Mouse (Mus musculus): ENCODE data around the gene Otos. TPM values are rescaled to one million over a fixed set of nuclear protein-coding genes. Genes with fewer than 3 reads are reported as not detected.
A peak's percentile ranks its signal among the peaks of the same experiment; 100 is the strongest.

Gene Otos
- polyA plus RNA-seq, 1 experiment from 2014 or later: 0.65 TPM

GRCm38 (mm10) chr1:92651467-92651866, 2.8 kb upstream of the Otos start:
- H3K9ac ChIP-seq (ENCODE audit: low read depth, low read length): no peak overlapping the region
- no peak overlapping the region for H3K4me3 ChIP-seq (ENCODE audit: low read depth, low read length)
- H3K9me3 ChIP-seq (replicated peaks; ENCODE audit: control insufficient read depth, low read length, poor library complexity, severe bottlenecking): no peaks in the 10 kb centered on the region
- 0 out of 2 replicates have a peak overlapping the region, but pooled peaks have one; percentile 10 for H3K27ac ChIP-seq (ENCODE audit: low read length)
- 50% methylated on average over 3 of the region's 3 CpGs for WGBS
- peak; percentile 38; the same call in 1 of the 2 replicates for ATAC-seq
- no peaks in the 10 kb centered on the region for H3K36me3 ChIP-seq (ENCODE audit: control insufficient read depth, insufficient read depth, low read length)
- no peak overlapping the region for H3K4me2 ChIP-seq (ENCODE audit: low read length)
- H3K4me1 ChIP-seq (ENCODE audit: control insufficient read depth, insufficient read depth, low read length): no peaks in the 10 kb centered on the region
- no peaks in the 10 kb centered on the region for H3K27me3 ChIP-seq (ENCODE audit: control insufficient read depth, insufficient read depth, low read depth, low read length)

GRCm38 (mm10) chr1:92648197-92648596, 444 bp downstream of the Otos start:
- no peaks in the 10 kb centered on the region for H3K27me3 ChIP-seq (ENCODE audit: control insufficient read depth, insufficient read depth, low read depth, low read length)
- H3K9me3 ChIP-seq (replicated peaks; ENCODE audit: control insufficient read depth, low read length, poor library complexity, severe bottlenecking): no peaks in the 10 kb centered on the region
- no peak for ATAC-seq
- no peak overlapping the region for H3K27ac ChIP-seq (ENCODE audit: low read length)
- H3K36me3 ChIP-seq (ENCODE audit: control insufficient read depth, insufficient read depth, low read length): no peaks in the 10 kb centered on the region
- H3K4me1 ChIP-seq (ENCODE audit: control insufficient read depth, insufficient read depth, low read length): no peaks in the 10 kb centered on the region
- H3K9ac ChIP-seq (ENCODE audit: low read depth, low read length): no peak overlapping the region
- no peak overlapping the region for H3K4me3 ChIP-seq (ENCODE audit: low read depth, low read length)
- no peak overlapping the region for H3K4me2 ChIP-seq (ENCODE audit: low read length)
- WGBS: 49% methylated on average over 10 of the region's 10 CpGs

GRCm38 (mm10) chr1:92647752-92648151, 889 bp downstream of the Otos start:
- 0 out of 2 replicates have a peak, but pooled peaks have one; percentile 18 for ATAC-seq
- H3K27me3 ChIP-seq (ENCODE audit: control insufficient read depth, insufficient read depth, low read depth, low read length): no peaks in the 10 kb centered on the region
- no peak overlapping the region for H3K9ac ChIP-seq (ENCODE audit: low read depth, low read length)
- 6% methylated on average over 8 of the region's 8 CpGs for WGBS
- no peak overlapping the region for H3K27ac ChIP-seq (ENCODE audit: low read length)
- H3K36me3 ChIP-seq (ENCODE audit: control insufficient read depth, insufficient read depth, low read length): no peaks in the 10 kb centered on the region
- H3K4me2 ChIP-seq (ENCODE audit: low read length): no peak overlapping the region
- H3K9me3 ChIP-seq (replicated peaks; ENCODE audit: control insufficient read depth, low read length, poor library complexity, severe bottlenecking): no peaks in the 10 kb centered on the region
- H3K4me3 ChIP-seq (ENCODE audit: low read depth, low read length): no peak overlapping the region
- 0 out of 2 replicates have a peak, but pooled peaks cover under 1% of the 10 kb centered on the region for H3K4me1 ChIP-seq (ENCODE audit: control insufficient read depth, insufficient read depth, low read length)

GRCm38 (mm10) chr1:92647026-92647425, 1.6 kb downstream of the Otos start:
- no peak for ATAC-seq
- H3K27me3 ChIP-seq (ENCODE audit: control insufficient read depth, insufficient read depth, low read depth, low read length): no peaks in the 10 kb centered on the region
- no peak overlapping the region for H3K27ac ChIP-seq (ENCODE audit: low read length)
- no peaks in the 10 kb centered on the region for H3K36me3 ChIP-seq (ENCODE audit: control insufficient read depth, insufficient read depth, low read length)
- 76% methylated on average over 4 of the region's 4 CpGs for WGBS
- H3K9me3 ChIP-seq (replicated peaks; ENCODE audit: control insufficient read depth, low read length, poor library complexity, severe bottlenecking): no peaks in the 10 kb centered on the region
- H3K4me2 ChIP-seq (ENCODE audit: low read length): no peak overlapping the region
- H3K4me3 ChIP-seq (ENCODE audit: low read depth, low read length): no peak overlapping the region
- no peak overlapping the region for H3K9ac ChIP-seq (ENCODE audit: low read depth, low read length)
- H3K4me1 ChIP-seq (ENCODE audit: control insufficient read depth, insufficient read depth, low read length): peaks cover 7% of the 10 kb centered on the region

GRCm38 (mm10) chr1:92646601-92647000, 2.0 kb downstream of the Otos start:
- Histone ChIP-seq H3K9me3 (replicated peaks; ENCODE audit: control insufficient read depth, low read length, poor library complexity, severe bottlenecking) (no peaks in the 10 kb centered on the region), H3K27me3 (ENCODE audit: control insufficient read depth, insufficient read depth, low read depth, low read length) (no peaks in the 10 kb centered on the region), H3K9ac (ENCODE audit: low read depth, low read length) (no peak overlapping the region), H3K4me2 (ENCODE audit: low read length) (no peak overlapping the region), H3K27ac (ENCODE audit: low read length) (no peak overlapping the region), H3K4me1 (ENCODE audit: control insufficient read depth, insufficient read depth, low read length) (peaks cover 7% of the 10 kb centered on the region), H3K36me3 (ENCODE audit: control insufficient read depth, insufficient read depth, low read length) (no peaks in the 10 kb centered on the region), H3K4me3 (ENCODE audit: low read depth, low read length) (no peak overlapping the region)
- 85% methylated on average over 7 of the region's 7 CpGs for WGBS
- no peak for ATAC-seq

- Histone ChIP-seq H3K27ac (ENCODE audit: low read length) (no peak overlapping the region), H3K4me3 (ENCODE audit: low read depth, low read length) (no peak overlapping the region), H3K9ac (ENCODE audit: low read depth, low read length) (no peak overlapping the region), H3K36me3 (ENCODE audit: control insufficient read depth, insufficient read depth, low read length) (no peaks in the 10 kb centered on the region), H3K9me3 (replicated peaks; ENCODE audit: control insufficient read depth, low read length, poor library complexity, severe bottlenecking) (no peaks in the 10 kb centered on the region), H3K4me1 (ENCODE audit: control insufficient read depth, insufficient read depth, low read length) (peaks cover 8% of the 10 kb centered on the region), H3K4me2 (ENCODE audit: low read length) (no peak overlapping the region), H3K27me3 (ENCODE audit: control insufficient read depth, insufficient read depth, low read depth, low read length) (no peaks in the 10 kb centered on the region)
- WGBS: 52% methylated on average over 2 of the region's 2 CpGs
- no peak for ATAC-seq
Observed at GRCm38 (mm10) chr1:92646111-92646510, 2.5 kb downstream of the Otos start.

GRCm38 (mm10) chr1:92644916-92645315, 3.7 kb downstream of the Otos start:
- Histone ChIP-seq H3K27ac (ENCODE audit: low read length) (no peak overlapping the region), H3K36me3 (ENCODE audit: control insufficient read depth, insufficient read depth, low read length) (no peaks in the 10 kb centered on the region), H3K4me2 (ENCODE audit: low read length) (no peak overlapping the region), H3K9me3 (replicated peaks; ENCODE audit: control insufficient read depth, low read length, poor library complexity, severe bottlenecking) (no peaks in the 10 kb centered on the region), H3K4me3 (ENCODE audit: low read depth, low read length) (no peak overlapping the region), H3K27me3 (ENCODE audit: control insufficient read depth, insufficient read depth, low read depth, low read length) (no peaks in the 10 kb centered on the region), H3K4me1 (ENCODE audit: control insufficient read depth, insufficient read depth, low read length) (peaks cover 19% of the 10 kb centered on the region), H3K9ac (ENCODE audit: low read depth, low read length) (no peak overlapping the region)
- ATAC-seq: no peak
- WGBS: 76% methylated on average over 5 of the region's 5 CpGs

- H3K4me3 ChIP-seq (ENCODE audit: low read depth, low read length): no peak overlapping the region
- no peaks in the 10 kb centered on the region for H3K36me3 ChIP-seq (ENCODE audit: control insufficient read depth, insufficient read depth, low read length)
- no peak for ATAC-seq
- no peak overlapping the region for H3K27ac ChIP-seq (ENCODE audit: low read length)
- H3K9ac ChIP-seq (ENCODE audit: low read depth, low read length): no peak overlapping the region
- H3K4me1 ChIP-seq (ENCODE audit: control insufficient read depth, insufficient read depth, low read length): peaks cover 19% of the 10 kb centered on the region
- WGBS: 84% methylated on average over 4 of the region's 4 CpGs
- H3K4me2 ChIP-seq (ENCODE audit: low read length): no peak overlapping the region
- H3K27me3 ChIP-seq (ENCODE audit: control insufficient read depth, insufficient read depth, low read depth, low read length): no peaks in the 10 kb centered on the region
- no peaks in the 10 kb centered on the region for H3K9me3 ChIP-seq (replicated peaks; ENCODE audit: control insufficient read depth, low read length, poor library complexity, severe bottlenecking)
Observed at GRCm38 (mm10) chr1:92643691-92644090, 5.0 kb downstream of the Otos start.

GRCm38 (mm10) chr1:92641514-92642272, 6.9 kb downstream of the Otos start, which contains the start of gene Cops9:
Cops9 (minus strand) TSS chr1:92641985.
- H3K4me3 ChIP-seq (ENCODE audit: low read depth, low read length): peak within 1 kb of the TSS; percentile 87
- ATAC-seq: peak; percentile 95

More at GRCm38 (mm10) chr1:92641514-92642272, 6.9 kb downstream of the Otos start, which contains the start of gene Cops9:
- Histone ChIP-seq H3K4me2 (ENCODE audit: low read length) (peak within 1 kb of the TSS; percentile 95), H3K36me3 (ENCODE audit: control insufficient read depth, insufficient read depth, low read length) (peaks cover 8% of the 10 kb centered on the region), H3K4me1 (ENCODE audit: control insufficient read depth, insufficient read depth, low read length) (peaks cover 19% of the 10 kb centered on the region), H3K9me3 (replicated peaks; ENCODE audit: control insufficient read depth, low read length, poor library complexity, severe bottlenecking) (no peaks in the 10 kb centered on the region), H3K27me3 (ENCODE audit: control insufficient read depth, insufficient read depth, low read depth, low read length) (no peaks in the 10 kb centered on the region), H3K27ac (ENCODE audit: low read length) (peak within 1 kb of the TSS; percentile 83), H3K9ac (ENCODE audit: low read depth, low read length) (peak within 1 kb of the TSS; percentile 97)
- 2% methylated on average over 50 of the region's 50 CpGs for WGBS
